Mouse (Mus musculus): ENCODE data around the gene Cyp27b1.
"Not testable (repeated sequence)": the region's sequence is repeated elsewhere in the genome, so short reads cannot be mapped to it uniquely, and the experiment has no call there.

The Cyp27b1 gene

DNA sequence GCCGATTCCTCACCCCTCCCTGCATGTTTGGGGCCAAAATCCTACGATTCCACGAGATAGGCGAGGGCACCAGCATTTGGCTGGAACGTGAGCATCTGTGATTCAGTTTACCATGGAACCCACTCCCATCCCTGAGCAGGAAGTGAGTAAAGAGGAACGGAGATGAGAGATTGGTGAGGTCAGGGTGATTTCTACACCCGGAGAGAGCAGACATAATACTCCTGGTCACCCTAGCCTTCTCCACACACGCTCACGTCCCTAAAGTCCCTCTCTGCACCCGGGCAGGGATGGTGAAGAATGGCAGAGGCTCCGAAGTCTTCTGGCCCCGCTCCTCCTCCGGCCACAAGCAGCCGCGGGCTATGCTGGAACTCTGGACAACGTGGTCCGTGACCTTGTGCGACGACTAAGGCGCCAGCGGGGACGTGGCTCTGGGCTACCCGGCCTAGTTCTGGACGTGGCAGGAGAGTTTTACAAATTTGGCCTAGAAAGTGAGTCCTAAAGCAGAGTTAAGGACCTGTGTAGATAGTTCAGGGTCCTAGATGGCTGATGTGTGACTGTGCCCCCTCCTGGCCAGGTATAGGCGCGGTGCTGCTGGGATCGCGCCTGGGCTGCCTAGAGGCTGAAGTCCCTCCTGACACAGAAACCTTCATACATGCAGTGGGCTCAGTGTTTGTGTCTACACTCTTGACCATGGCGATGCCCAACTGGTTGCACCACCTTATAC lies 1.5 kb downstream of the Cyp27b1 start:
- no peak for DNase-seq (ENCODE audit: low spot score)

DNA sequence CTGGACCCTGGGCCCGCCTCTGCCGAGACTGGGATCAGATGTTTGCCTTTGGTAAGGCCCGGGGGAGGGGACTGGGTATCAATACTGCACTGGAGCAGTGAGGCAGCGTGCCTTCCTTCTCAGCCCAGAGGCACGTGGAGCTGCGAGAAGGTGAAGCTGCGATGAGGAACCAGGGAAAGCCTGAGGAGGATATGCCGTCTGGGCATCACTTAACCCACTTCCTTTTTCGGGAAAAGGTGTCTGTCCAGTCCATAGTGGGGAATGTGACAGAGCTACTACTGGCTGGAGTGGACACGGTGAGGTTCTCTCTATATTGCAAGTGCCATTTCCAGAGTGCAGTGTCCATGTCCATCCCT lies 2.0 kb downstream of the Cyp27b1 start:
- no peak for DNase-seq (ENCODE audit: low spot score)

DNA sequence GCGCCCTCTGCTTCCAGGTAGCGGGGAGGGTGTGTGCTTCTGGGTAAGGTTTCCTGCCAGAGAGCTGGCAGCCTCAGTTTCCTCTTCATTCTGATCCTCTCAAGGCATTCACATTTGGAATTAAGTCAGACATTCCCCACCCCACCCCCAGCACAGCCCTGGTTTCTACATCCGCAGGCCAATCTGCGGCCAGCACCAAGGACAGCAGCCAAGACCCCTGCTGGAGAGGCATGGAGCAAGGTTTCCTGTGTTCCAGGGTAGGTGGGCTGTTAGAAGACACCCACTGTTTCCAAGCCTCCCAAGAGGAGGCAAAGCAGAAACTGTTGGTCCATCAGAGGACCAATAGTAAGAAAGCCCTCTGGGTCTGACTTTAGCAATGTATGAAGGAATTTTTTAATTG lies 6.6 kb downstream of the Cyp27b1 start:
- DNase-seq (ENCODE audit: low spot score) = no peak

DNA sequence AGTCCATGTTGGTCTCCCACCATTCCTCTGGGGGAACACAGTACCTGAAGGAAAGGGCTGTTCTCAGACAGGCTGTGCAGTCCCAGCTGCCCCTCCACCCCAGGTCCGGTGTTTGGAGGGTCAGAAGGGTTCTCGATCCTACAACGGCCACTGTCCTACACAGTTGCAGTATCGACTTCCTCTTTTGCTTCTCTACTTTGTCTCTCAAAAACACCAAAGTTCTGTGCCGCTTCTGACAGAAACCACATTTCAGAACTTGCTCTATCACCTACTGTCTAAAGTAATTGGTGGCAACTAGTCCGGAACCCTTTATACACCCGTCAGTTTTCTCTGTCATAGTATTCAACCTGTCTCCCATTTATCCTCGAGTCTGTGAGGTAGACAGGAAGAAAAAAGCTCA lies 7.4 kb downstream of the Cyp27b1 start:
- no peak for DNase-seq (ENCODE audit: low spot score)

DNA sequence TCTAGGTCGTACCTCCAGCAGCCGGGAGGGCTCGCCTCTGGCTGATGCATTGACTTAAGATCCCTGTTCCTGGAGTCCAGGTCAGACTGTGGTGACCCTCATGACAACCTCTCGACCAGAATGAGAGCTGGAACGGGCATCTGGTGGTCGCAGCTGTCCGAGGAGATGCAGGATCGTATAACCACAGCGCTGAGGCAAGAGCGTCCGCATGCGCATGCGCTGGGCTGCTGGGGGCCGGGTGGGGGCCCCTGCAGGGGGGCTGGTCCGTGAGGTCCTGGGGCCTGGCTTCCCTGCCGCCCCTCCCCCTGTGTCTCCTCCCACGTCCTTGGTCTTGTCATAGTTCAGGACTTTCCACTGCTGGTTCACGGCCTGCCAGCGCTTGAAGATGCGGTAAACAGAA lies 8.4 kb downstream of the Cyp27b1 start:
- DNase-seq (ENCODE audit: low spot score) = no peak

DNA sequence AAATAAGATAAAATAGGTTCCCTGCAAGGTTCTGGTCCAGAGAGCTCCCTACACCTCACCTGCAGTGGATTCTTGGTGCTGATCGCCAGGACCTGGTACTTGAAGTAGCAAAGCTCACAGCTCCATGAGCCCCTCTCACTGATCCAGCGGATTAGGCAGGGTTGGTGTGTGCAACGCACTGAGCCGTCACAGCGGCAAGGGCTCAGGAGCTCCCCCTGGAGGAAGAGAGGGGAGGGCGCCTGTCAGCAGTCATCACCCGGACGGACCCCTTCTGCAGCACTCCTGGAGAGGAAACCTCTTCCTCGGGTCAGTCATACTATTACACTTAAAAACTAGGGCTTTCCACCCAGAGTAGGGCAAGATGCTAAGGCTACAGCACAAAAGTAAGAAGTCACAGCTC lies 10.1 kb downstream of the Cyp27b1 start:
- DNase-seq (ENCODE audit: low spot score) = peak; percentile 70

DNA sequence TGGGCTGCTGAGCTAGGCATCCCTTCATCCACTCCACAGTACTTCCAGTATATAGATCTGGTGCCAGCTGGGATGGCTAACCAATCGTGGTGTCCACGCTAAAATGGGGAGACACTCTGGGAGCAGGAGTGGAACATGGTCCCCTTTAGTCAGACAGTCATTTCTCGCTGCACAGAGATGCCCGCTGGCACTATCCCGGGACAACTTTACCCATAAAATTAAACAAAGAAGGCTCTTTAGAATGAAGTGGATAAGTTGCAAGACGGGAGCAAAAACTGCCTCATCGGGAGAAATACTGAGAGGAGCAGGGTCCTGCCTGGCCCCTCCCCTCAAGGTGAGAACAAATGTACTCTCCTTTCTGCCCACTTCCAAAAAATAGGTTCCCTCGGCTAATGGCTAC lies 10.7 kb downstream of the Cyp27b1 start:
- no peak for DNase-seq (ENCODE audit: low spot score)

DNA sequence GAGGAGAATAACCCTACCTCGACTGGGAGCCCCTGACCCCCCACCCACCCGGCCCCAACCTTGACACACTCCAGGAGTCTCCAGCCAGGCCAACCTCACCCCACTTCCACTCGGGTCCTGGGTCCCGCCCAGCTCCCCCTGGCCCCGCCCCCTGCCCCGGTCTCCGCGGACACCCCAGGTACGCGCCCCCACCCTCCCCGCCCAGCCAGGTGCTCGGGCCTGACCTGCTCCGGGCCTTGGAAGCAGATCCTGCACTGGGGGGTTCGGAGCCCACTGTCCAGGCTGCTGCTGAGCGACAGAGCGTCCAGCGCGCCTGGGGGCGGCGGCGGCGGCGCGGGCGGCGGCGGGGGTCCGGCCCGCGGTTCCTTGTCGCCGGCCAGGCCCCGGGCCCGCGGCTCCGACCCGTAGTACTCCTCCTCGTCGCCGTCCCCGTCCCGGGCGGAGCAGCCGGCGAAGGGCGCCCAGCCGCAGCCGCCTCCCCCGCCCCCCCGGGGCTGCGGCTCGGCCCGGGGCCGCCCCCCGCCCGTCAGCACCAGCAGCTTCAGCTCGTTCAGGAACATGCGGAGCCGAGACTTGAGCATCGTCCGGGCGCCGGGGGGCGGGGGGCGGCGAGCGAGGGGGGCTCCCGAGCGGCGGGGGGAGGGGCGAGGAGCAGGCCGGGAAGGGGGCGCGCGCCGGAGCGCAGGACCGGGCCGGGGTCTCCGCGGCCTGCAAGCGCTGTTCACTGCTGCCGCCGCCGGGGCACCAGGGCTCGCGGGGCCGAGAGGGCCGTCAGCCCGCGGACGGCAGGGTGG lies 11.3 kb downstream of the Cyp27b1 start:
- DNase-seq (ENCODE audit: low spot score) = no peak

DNA sequence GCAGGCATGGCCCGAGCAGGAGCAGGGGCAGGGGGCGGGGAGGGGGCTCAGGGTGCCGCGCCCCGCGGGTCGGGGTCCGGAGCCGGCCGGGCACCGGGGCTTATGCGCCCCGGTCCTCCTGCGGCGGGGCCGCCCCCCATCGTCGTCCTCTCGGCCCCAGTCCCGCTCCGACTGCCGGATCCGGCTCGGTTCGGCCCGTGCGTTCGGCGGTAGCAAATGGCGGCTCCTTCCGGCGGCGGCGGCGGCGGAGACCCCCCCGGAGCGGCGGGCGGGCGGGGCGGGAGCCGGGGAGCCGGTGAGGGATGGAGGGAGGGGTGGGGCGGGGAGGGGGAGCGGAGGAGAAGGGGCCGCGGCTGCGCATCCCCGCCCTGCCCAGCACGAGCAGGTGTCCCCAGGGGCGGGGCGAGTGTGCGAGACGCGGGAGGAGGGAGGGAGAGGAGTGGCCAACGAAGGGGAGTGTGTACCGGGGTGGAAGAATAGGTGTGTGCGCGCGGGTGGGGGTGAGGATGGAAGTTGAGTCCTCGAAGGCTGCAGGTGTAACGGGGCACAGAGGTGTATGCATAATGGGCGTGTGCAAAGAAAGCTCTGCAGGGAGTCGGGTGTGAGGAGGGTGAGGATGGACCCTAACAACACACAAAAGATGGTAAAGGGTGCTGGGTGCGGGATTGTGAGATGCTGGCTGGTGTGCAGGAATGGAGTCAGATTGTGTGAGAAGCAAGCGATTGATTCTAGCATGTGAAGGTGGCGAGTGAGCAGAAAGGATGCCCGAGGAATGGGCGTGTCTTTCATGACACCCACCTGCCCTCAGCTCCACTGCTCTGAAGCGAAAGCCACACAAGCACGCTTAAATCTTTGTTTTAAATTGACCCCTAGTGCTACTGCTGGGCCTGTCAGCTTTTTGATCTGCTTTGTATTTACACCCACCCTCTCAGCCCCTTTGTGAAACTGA lies 12.2 kb downstream of the Cyp27b1 start, which contains the start of gene March9:
Gene March9 (minus strand): TSS at position 217 of the 949 bp plus-strand sequence.
- DNase-seq (ENCODE audit: low spot score) = peak; percentile 73

DNA sequence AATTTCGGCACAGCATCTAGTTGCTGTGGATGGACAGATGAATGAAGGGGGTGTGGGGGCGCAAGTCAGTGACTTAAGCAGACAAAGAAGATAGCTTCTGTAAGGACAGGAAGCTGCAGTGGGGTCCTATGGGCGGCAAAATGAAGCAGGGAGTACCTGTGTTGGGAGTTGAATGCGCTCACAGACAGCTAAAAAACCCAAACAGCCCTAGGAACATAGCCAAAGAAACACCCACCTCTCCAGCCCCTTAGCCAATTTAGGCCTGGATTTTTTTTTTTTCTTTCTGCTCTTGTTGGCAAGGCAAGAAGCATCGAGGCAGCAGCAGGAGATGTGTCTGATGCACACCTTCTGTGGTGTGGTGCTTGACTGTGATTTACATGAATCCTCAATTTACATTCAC lies 13.0 kb downstream of the Cyp27b1 start:
- no peak for DNase-seq (ENCODE audit: low spot score)

DNA sequence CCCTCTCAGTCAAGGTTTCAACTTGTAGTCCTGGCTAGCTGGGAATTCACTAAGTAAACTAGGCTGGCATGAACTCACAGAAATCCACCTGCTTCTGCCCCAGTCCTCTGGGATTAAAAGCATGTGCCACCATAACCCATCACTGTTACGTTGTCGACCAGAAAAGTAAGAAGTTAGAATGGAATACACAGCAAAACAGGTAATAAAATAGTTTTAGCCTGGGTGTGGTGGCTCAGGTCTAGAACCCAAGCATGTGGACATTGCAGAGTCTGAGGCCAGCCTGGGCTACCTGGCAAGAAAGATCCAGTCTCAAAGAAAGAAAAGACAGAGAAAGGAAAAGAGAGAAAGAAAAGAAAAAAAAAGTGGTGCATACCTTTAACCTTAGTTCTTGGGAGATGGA lies 13.5 kb downstream of the Cyp27b1 start:
- no peak for DNase-seq (ENCODE audit: low spot score)

DNA sequence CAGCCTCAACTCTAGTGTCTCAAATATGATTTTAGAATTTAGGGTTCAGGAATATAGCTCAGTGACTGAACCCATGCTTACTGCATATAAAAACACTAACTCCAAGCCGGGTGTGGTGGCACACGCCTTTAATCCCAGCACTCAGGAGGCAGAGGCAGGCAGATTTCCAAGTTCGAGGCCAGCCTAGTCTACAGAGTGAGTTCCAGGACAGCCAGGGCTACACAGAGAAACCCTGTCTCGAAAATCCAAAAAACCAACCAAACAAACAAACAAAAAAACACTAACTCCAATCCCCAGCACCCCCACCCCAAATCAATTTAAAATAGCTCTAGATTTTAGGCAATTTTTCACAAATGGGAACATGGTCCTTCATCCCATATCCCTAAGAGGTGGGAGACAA lies 14.1 kb downstream of the Cyp27b1 start:
- not testable (repeated sequence) for DNase-seq (ENCODE audit: low spot score)

DNA sequence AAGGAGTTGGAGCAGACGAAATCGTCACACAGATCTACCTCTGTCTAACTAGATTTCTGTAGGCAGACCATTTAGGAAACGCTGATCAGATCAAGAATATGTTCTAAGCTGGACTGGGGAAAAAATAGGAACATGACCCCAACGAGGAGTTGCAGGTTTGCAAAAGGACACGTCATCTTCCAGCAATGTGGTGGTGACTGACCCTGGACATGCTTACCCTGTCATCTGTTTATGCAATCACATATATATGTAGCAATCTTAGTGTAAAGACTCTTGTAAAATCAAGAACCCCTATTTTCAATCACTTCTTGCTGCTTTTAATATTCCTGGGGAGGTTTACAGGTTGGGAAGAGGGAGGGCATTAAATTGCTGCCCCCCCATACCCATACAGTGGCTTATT lies 14.5 kb downstream of the Cyp27b1 start:
- DNase-seq (ENCODE audit: low spot score) = no peak

DNA sequence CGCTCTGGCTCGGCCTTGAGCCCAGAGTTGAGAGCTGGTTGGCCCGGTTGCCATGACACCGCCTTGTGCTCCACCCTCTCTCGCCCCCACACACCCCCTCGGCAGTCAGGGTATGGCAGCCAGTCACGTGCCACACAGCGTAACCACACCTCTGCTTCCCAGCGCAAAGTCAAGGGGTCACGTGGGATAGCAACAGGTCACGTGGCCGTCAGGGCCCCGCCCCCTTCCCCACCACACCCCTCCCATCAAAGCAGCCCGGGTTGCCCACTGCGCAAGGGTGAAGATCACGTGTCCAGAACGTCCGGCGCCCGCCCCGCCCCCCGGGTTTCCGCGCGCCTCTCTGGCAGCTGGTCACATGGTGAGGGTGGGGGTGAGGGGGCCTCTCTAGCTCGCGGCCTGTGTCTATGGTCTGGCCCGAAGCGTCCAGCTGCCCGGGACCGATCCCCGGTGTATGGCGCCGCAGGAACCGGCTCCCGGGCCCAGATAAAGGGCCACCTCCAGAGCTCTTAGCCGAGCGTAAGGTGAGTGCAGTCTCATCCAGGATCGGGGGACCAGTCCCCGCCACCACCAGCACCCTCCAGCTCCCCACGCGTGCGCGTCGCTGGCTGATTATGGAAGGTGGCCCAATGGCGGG lies 15.3 kb downstream of the Cyp27b1 start, which contains the start of gene Cdk4:
Gene Cdk4 (plus strand): TSS at position 296 of the 634 bp plus-strand sequence.
- DNase-seq (ENCODE audit: low spot score) = peak; percentile 98

DNA sequence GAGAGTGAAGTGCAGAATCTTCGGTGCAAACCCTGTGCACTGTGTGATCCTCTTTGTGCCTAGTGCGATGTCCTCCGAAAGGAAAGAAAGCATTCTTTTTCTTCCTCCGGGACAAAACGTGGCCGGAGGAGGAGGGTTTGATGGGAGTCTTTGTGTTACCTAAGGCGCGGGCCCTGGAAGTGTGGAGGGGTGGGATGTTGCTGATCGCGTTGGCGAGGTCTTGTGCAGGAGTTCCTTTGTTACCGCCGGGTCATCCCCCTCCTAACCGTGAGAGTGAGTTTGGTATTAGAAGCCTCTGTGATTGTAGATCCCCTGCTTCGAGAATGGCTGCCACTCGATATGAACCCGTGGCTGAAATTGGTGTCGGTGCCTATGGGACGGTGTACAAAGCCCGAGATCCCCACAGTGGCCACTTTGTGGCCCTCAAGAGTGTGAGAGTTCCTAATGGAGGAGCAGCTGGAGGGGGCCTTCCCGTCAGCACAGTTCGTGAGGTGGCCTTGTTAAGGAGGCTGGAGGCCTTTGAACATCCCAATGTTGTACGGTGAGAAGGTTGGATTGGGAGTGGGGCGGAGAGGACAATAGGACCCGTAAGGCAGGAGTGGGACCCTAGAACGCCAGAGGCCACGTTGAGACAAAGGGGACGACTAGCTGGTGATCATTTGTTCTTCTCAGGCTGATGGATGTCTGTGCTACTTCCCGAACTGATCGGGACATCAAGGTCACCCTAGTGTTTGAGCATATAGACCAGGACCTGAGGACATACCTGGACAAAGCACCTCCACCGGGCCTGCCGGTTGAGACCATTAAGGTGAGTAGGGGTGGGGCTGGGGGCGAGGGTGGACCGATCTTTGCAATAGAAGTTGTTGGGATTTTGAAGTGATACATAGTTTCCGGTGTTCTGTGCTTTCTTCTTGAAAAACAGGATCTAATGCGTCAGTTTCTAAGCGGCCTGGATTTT lies 16.1 kb downstream of the Cyp27b1 start:
- no peak for DNase-seq (ENCODE audit: low spot score)

DNA sequence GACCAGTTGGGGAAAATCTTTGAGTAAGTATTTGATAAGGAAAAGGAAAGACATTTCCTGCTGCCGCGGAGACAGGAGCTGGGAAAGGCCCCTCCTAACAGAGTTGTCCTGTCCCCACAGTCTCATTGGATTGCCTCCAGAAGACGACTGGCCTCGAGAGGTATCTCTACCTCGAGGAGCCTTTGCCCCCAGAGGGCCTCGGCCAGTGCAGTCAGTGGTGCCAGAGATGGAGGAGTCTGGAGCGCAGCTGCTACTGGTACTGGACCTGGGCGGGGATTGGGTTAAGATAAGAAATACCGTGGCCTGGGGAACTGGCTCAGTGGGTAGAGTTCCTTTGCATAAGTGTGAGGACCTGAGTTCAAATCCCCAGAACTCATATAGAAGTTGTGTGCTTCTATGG lies 17.9 kb downstream of the Cyp27b1 start:
- no peak for DNase-seq (ENCODE audit: low spot score)

DNA sequence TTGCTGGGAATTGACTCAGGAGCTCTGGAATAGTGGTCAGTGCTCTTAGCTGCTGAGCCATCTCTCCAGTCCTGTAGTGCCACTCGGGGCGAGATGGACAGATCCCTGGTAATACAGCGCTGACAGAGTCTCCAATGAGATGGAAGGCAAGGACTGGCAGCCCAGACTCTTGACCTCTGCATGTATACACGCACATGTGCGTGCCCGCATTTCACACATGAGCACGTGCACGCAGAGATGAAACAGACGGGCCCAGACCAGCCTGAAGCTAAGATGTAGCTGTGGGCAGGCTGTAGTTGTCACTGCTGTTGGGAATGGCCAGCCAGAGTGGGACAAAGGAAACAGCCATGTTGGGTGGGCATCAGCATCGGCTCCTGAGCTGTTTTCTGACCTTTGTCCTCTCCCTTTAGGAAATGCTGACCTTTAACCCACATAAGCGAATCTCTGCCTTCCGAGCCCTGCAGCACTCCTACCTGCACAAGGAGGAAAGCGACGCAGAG lies 18.5 kb downstream of the Cyp27b1 start:
- DNase-seq (ENCODE audit: low spot score) = no peak

DNA sequence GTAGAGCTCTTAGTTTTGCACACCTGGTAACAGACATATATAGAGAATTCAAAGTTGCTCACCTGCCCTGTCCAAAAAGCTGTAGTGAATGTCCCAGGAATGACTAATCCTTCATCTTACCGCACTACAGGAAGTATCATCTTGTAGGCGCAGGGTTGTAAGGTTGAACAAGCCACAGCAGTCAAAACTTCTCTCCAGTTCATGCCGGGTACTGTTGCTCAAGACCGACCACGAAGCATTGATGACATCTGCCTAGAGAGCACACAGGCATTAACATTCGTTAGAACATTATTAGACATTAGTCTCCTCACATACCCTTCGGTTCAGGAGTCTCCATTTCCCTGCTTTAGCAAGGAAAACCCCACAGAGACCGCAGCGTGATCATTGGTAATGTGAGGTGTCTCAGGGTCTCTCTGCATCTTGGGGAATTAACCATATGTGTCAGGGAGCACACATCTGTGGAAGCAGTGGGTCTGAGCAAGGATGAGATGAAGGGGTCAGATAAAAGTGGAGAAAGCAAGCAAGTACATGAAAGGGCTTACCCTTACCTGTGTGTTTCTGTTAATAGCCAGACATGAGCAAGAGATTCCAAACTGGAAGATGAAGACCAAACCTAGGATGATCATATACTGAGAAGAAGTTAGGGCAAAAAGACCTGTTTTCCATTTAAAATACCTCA lies 20.4 kb downstream of the Cyp27b1 start:
- peak; percentile 11 for DNase-seq (ENCODE audit: low spot score)

DNA sequence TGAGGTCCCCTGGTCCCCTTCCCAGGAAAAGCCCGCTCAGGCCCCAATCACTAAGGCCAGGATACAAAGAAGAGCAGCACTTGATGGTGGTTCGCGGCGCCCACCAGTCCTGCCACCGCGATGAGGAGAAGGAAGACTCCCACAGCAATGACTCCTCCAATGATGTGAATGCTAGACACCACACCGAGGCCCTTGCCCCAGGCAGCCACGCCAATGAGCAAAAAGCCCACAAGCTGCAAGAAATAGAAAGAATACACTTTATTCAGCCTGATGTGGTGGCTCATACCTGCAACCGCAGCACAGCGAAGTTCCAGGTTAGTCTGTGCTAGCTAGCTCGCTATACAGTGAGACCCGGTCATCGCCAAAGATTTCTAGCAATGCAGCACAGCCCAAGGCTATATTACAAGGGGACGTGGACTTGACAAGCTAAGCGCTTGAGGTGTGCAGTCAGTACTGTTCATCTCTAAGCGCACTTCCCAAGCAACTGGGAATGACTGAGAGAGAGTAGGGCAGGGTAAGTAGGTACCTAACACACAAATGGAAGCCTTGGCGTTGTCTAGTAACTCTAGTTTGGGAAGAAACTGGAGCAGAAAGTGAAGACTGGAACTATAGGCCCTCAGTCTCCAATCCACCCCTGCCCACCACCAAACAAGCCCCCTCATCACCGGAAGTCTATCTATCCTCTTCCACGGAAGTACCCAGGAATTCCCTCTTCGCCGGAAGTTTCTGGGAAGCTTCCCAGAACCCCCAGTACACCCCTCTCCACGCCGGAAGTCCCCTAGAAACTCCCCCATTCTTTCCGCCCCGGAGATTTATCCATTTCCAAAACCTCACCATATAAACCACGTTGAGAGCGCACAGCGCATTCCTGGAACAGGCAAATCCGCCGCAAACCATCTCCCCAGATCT lies 21.5 kb downstream of the Cyp27b1 start:
- peak; percentile 15 for DNase-seq (ENCODE audit: low spot score)

Measured in layer of hippocampus, adult 11-12 months (tissue).